Mouse (Mus musculus) liver, adult 2 months (tissue): ENCODE results near the gene Casq2. TPM values are rescaled to one million over a fixed set of nuclear protein-coding genes. Genes with fewer than 3 reads are reported as not detected.
A peak's percentile ranks its signal among the peaks of the same experiment; 100 is the strongest.

Experiments used
- DNase-seq: peaks from one replicate; pipeline ENCODE4 v3.0.0-alpha.2; 2011; ENCODE audit warnings: low read depth, low spot score; ENCODE audit errors: extremely low read depth
- H3K27ac ChIP-seq: fragments of 200-500 bp; replicated peaks from 2 replicates; pipeline ENCODE4 v1.5.1; 2012; ENCODE audit warnings: low read depth, mild to moderate bottlenecking, control low read depth, inconsistent platforms, low read length; ENCODE audit not compliant: insufficient read depth
- H3K27me3 ChIP-seq: fragments of 200-500 bp; 2 replicates; pipeline ENCODE4 v1.6.1; 2012; ENCODE audit warnings: mild to moderate bottlenecking, moderate library complexity, low read length, inconsistent platforms; ENCODE audit not compliant: control insufficient read depth, insufficient read depth
- H3K36me3 ChIP-seq: fragments of 200-500 bp; 2 replicates; pipeline ENCODE4 v1.6.1; 2012; ENCODE audit warnings: low read length, inconsistent platforms; ENCODE audit not compliant: control insufficient read depth, insufficient read depth
- H3K4me1 ChIP-seq: fragments of 200-500 bp; 2 replicates; pipeline ENCODE4 v1.6.1; 2011; ENCODE audit warnings: low read length; ENCODE audit not compliant: control insufficient read depth, insufficient read depth
- H3K4me3 ChIP-seq: fragments of 200-500 bp; 2 replicates; pipeline ENCODE4 v1.5.1; 2011; ENCODE audit warnings: low read depth, mild to moderate bottlenecking, control low read depth, low read length, moderate library complexity; ENCODE audit not compliant: insufficient read depth
- H3K79me2 ChIP-seq: fragments of 200-500 bp; 2 replicates; pipeline ENCODE4 v1.6.1; 2012; ENCODE audit warnings: inconsistent platforms, mild to moderate bottlenecking, low read length, moderate library complexity; ENCODE audit not compliant: control insufficient read depth, insufficient read depth
- H3K9ac ChIP-seq: fragments of 200-500 bp; 2 replicates; pipeline ENCODE4 v1.6.1; 2012; ENCODE audit warnings: low read depth, mild to moderate bottlenecking, control low read depth, inconsistent platforms, low read length
- CTCF ChIP-seq: fragments of 200-500 bp; IDR thresholded peaks from 2 replicates; pipeline ENCODE4 v1.5.1; 2011; ENCODE audit warnings: low read depth, low read length, control low read depth
- POLR2A ChIP-seq: fragments of 200-500 bp; IDR thresholded peaks from 2 replicates; pipeline ENCODE4 v1.6.1; 2011; ENCODE audit warnings: low read length, control low read depth; ENCODE audit not compliant: insufficient read depth; ENCODE audit errors: extremely low read depth
- WGBS: fragments of 180-500 bp; shearing (Covaris S2); methylation state at CpG from one replicate; pipeline ENCODE4 v1.1.7; 2018; 5-methylcytosine and 5-hydroxymethylcytosine counted together
- polyA plus RNA-seq: library from polyadenylated mRNA; depleted of rRNA; stranded (reverse); fragments of >200 nt; gene quantifications from 2 replicates; pipeline ENCODE4 v1.2.3, GENCODE M21; 2012; rRNA removed
- total RNA-seq: library from RNA; depleted of rRNA; stranded (reverse); fragments of >200 nt; gene quantifications from 2 replicates; pipeline ENCODE4 v1.2.3, GENCODE M21; 2014; rRNA removed

Gene Casq2
- total RNA-seq (0.34 and 0.65 TPM in 2 replicates), polyA plus RNA-seq (not detected in 2 replicates)

- DNase-seq: no peak
- no peaks in the 10 kb centered on the region for H3K27me3 ChIP-seq
- 72% methylated on average over 4 of the region's 4 CpGs for WGBS
- 0 out of 2 replicates have a peak, but pooled peaks cover 3% of the 10 kb centered on the region for H3K4me1 ChIP-seq
- no peak within 1 kb of the TSS for H3K27ac ChIP-seq
- TF ChIP-seq POLR2A: no peak
- TF ChIP-seq CTCF: no peak
- no peaks in the 10 kb centered on the region for H3K79me2 ChIP-seq
- no peak within 1 kb of the TSS for H3K4me3 ChIP-seq
- no peak within 1 kb of the TSS for H3K9ac ChIP-seq
- no peaks in the 10 kb centered on the region for H3K36me3 ChIP-seq
Measured at GRCm38 (mm10) chr3:102086283-102086682, at the start of gene Casq2. TSS of gene Casq2 (plus strand) at chr3:102086415.

GRCm38 (mm10) chr3:102037806-102038205, 48.4 kb upstream of the Casq2 start:
- no peak for DNase-seq
- no peaks in the 10 kb centered on the region for H3K27me3 ChIP-seq
- H3K4me3 ChIP-seq: no peak overlapping the region
- no peaks in the 10 kb centered on the region for H3K36me3 ChIP-seq
- no peak overlapping the region for H3K27ac ChIP-seq
- WGBS: 90% methylated on average over 5 of the region's 5 CpGs
- no peaks in the 10 kb centered on the region for H3K79me2 ChIP-seq
- TF ChIP-seq CTCF (no peak), POLR2A (no peak)
- no peaks in the 10 kb centered on the region for H3K4me1 ChIP-seq
- no peak overlapping the region for H3K9ac ChIP-seq

GRCm38 (mm10) chr3:102038608-102039007, 47.6 kb upstream of the Casq2 start:
- no peaks in the 10 kb centered on the region for H3K36me3 ChIP-seq
- WGBS: 78% methylated on average over 6 of the region's 6 CpGs
- no peak overlapping the region for H3K9ac ChIP-seq
- no peaks in the 10 kb centered on the region for H3K4me1 ChIP-seq
- H3K79me2 ChIP-seq: no peaks in the 10 kb centered on the region
- H3K27ac ChIP-seq: no peak overlapping the region
- DNase-seq: no peak
- no peak overlapping the region for H3K4me3 ChIP-seq
- TF ChIP-seq POLR2A (no peak), CTCF (no peak)
- no peaks in the 10 kb centered on the region for H3K27me3 ChIP-seq

GRCm38 (mm10) chr3:102041632-102042031, 44.6 kb upstream of the Casq2 start:
- 94% methylated on average over 4 of the region's 4 CpGs for WGBS
- no peak overlapping the region for H3K27ac ChIP-seq
- H3K36me3 ChIP-seq: no peaks in the 10 kb centered on the region
- TF ChIP-seq POLR2A (no peak), CTCF (no peak)
- DNase-seq: no peak
- no peak overlapping the region for H3K9ac ChIP-seq
- H3K79me2 ChIP-seq: no peaks in the 10 kb centered on the region
- no peaks in the 10 kb centered on the region for H3K4me1 ChIP-seq
- H3K27me3 ChIP-seq: no peaks in the 10 kb centered on the region
- no peak overlapping the region for H3K4me3 ChIP-seq

- peak; percentile 18 for DNase-seq
- H3K4me1 ChIP-seq: no peaks in the 10 kb centered on the region
- 32% methylated on average over 3 of the region's 3 CpGs for WGBS
- no peak overlapping the region for H3K4me3 ChIP-seq
- TF ChIP-seq POLR2A (no peak), CTCF (peak; percentile 55)
- no peaks in the 10 kb centered on the region for H3K27me3 ChIP-seq
- no peak overlapping the region for H3K27ac ChIP-seq
- H3K79me2 ChIP-seq: no peaks in the 10 kb centered on the region
- no peaks in the 10 kb centered on the region for H3K36me3 ChIP-seq
- H3K9ac ChIP-seq: no peak overlapping the region
Measured at GRCm38 (mm10) chr3:102045071-102045470, 41.1 kb upstream of the Casq2 start.

GRCm38 (mm10) chr3:102047532-102047931, 38.7 kb upstream of the Casq2 start:
- H3K27ac ChIP-seq: no peak overlapping the region
- H3K4me1 ChIP-seq: no peaks in the 10 kb centered on the region
- H3K79me2 ChIP-seq: no peaks in the 10 kb centered on the region
- no peak for TF ChIP-seq POLR2A
- TF ChIP-seq CTCF: no peak
- H3K27me3 ChIP-seq: no peaks in the 10 kb centered on the region
- H3K9ac ChIP-seq: no peak overlapping the region
- no peak for DNase-seq
- no peak overlapping the region for H3K4me3 ChIP-seq
- WGBS: 82% methylated on average over 2 of the region's 2 CpGs
- H3K36me3 ChIP-seq: no peaks in the 10 kb centered on the region
